9 mouse cellular contexts compared by ENCODE assay signal in genomic region chr13:48464170-48464569, GRCm38 (mm10). TPM values are rescaled to one million over a fixed set of nuclear protein-coding genes. Genes with fewer than 3 reads are reported as not detected.
A peak's percentile ranks its signal among the peaks of the same experiment; 100 is the strongest.
DNase-seq lines count a peak whose midpoint lies in the region; ATAC-seq and TF ChIP-seq lines count a peak whose summit lies in the region.
"Had no signal": no experiment of that assay in that cellular context is flagged by ENCODE, and none has a peak within 500 bp of the region (broad histone marks: within the 10 kb centered on the region; RNA-seq: fewer than 3 reads in every experiment).

No protein-coding gene starts in this region.

- DNase-seq in kidney, adult 18-20 months, result peak; percentile 75
- peak; percentile 74 for DNase-seq in cerebellum, adult 9-10 months
- DNase-seq in frontal cortex, postnatal 10 days (ENCODE audit: low spot score in 2 of 2), result peak; percentile 54 to 77
- DNase-seq in left cerebral cortex, postnatal 36 days (ENCODE audit: low spot score in 2 of 2), result peak; percentile 65 to 81
- DNase-seq in midbrain, postnatal 0 days (ENCODE audit: low spot score), result peak; percentile 89
- peak; percentile 19 to 67 for DNase-seq in spleen, postnatal 4 days (ENCODE audit: low spot score in 2 of 2)

- no peaks in the 10 kb centered on the region for H3K9me3 ChIP-seq in kidney, embryonic 16.5 days (ENCODE audit: low read length)
- H3K9me3 ChIP-seq in hindbrain, embryonic 16.5 days (ENCODE audit: control insufficient read depth, low read length), result no peaks in the 10 kb centered on the region
- H3K9me3 ChIP-seq in midbrain, postnatal 0 days (ENCODE audit: low read length), result no peaks in the 10 kb centered on the region

- 8% methylated on average over 4 of the region's 4 CpGs for WGBS in kidney, embryonic 16.5 days
- WGBS in hindbrain, embryonic 16.5 days, result 8% methylated on average over 4 of the region's 4 CpGs
- 8% methylated on average over 4 of the region's 4 CpGs for WGBS in midbrain, postnatal 0 days

- no peak overlapping the region for H3K4me2 ChIP-seq in kidney, embryonic 16.5 days (replicated peaks; ENCODE audit: low read depth, low read length)
- H3K4me2 ChIP-seq in hindbrain, embryonic 16.5 days (ENCODE audit: low read length), result no peak overlapping the region
- no peak overlapping the region for H3K4me2 ChIP-seq in midbrain, postnatal 0 days (ENCODE audit: low read depth, low read length, poor library complexity, severe bottlenecking)

- H3K27me3 ChIP-seq in kidney, embryonic 16.5 days (ENCODE audit: insufficient read depth, low read length), result 0 out of 2 replicates have a peak, but pooled peaks cover 4% of the 10 kb centered on the region
- no peaks in the 10 kb centered on the region for H3K27me3 ChIP-seq in hindbrain, embryonic 16.5 days (replicated peaks; ENCODE audit: control insufficient read depth, insufficient read depth, low read length)
- H3K27me3 ChIP-seq in midbrain, postnatal 0 days (ENCODE audit: insufficient read depth, low read length), result no peaks in the 10 kb centered on the region

- no peaks in the 10 kb centered on the region for H3K36me3 ChIP-seq in kidney, embryonic 16.5 days (ENCODE audit: insufficient read depth, low read length)
- no peaks in the 10 kb centered on the region for H3K36me3 ChIP-seq in hindbrain, embryonic 16.5 days (ENCODE audit: control insufficient read depth, insufficient read depth, low read length)
- H3K36me3 ChIP-seq in midbrain, postnatal 0 days (ENCODE audit: insufficient read depth, low read length), result no peaks in the 10 kb centered on the region

- no peak overlapping the region for H3K4me3 ChIP-seq in kidney, embryonic 16.5 days (ENCODE audit: low read length)
- no peak overlapping the region for H3K4me3 ChIP-seq in hindbrain, embryonic 16.5 days (ENCODE audit: low read length)
- H3K4me3 ChIP-seq in midbrain, postnatal 0 days (ENCODE audit: low read depth, low read length), result no peak overlapping the region

- no peak overlapping the region for H3K9ac ChIP-seq in kidney, embryonic 16.5 days (replicated peaks; ENCODE audit: low read length)
- no peak overlapping the region for H3K9ac ChIP-seq in hindbrain, embryonic 16.5 days (ENCODE audit: low read depth, low read length)
- no peak overlapping the region for H3K9ac ChIP-seq in midbrain, postnatal 0 days (replicated peaks; ENCODE audit: low read length, poor library complexity, severe bottlenecking)

- ATAC-seq in kidney, embryonic 16.5 days (ENCODE audit: low FRiP score, low TSS enrichment), result no peak
- ATAC-seq in hindbrain, embryonic 16.5 days, result peak; percentile 70
- ATAC-seq in midbrain, postnatal 0 days (ENCODE audit: low FRiP score), result no peak

- no peaks in the 10 kb centered on the region for H3K4me1 ChIP-seq in kidney, embryonic 16.5 days (ENCODE audit: insufficient read depth, low read length)
- peaks cover 12% of the 10 kb centered on the region for H3K4me1 ChIP-seq in hindbrain, embryonic 16.5 days (ENCODE audit: control insufficient read depth, insufficient read depth, low read depth, low read length)
- no peaks in the 10 kb centered on the region for H3K4me1 ChIP-seq in midbrain, postnatal 0 days (ENCODE audit: insufficient read depth, low read length)

- intact Hi-C loops in left cerebral cortex, postnatal 36 days (cut with DNase I), result loop anchor here (1.0 to 5.0 kb wide), 2 partner anchors 797 to 1163 kb away; no protein-coding TSS in a partner anchor

- peak; percentile 93 for TF ChIP-seq CTCF in midbrain, postnatal 0 days (IDR thresholded peaks at IDR 0.05)

- H3K27ac ChIP-seq in kidney, embryonic 16.5 days (ENCODE audit: low read length), result no peak overlapping the region
- H3K27ac ChIP-seq in hindbrain, embryonic 16.5 days (ENCODE audit: low read depth, low read length), result no peak overlapping the region
- no peak overlapping the region for H3K27ac ChIP-seq in midbrain, postnatal 0 days (ENCODE audit: low read depth, low read length)

RNA-seq across cellular contexts. Expression of gene Zfp169, which starts 49.1 kb away (rescaled TPM):
- polyA plus RNA-seq in kidney, embryonic 16.5 days (2015; fragmentation: Nextera tagmentation; extraction: Ambion mirVana), result 4.1 and 4.2 TPM in 2 replicates
- 5.7 and 7.7 TPM in 2 replicates for polyA plus RNA-seq in hindbrain, embryonic 16.5 days (2015; fragmentation: Nextera tagmentation; extraction: Ambion mirVana)
- 10 to 100 TPM; 19.3 to 27.6 TPM for total RNA-seq in left cerebral cortex, postnatal 36 days (2021)
- total RNA-seq in midbrain, postnatal 0 days (2014; rRNA removed), result 15.6 and 46.7 TPM in 2 replicates
- polyA plus RNA-seq in midbrain, postnatal 0 days (2015; fragmentation: Nextera tagmentation; extraction: Ambion mirVana), result 2.2 and 3.6 TPM in 2 replicates

RNA-seq across cellular contexts. Expression of gene A830005F24Rik, which starts 49.2 kb away (rescaled TPM):
- polyA plus RNA-seq in kidney, embryonic 16.5 days (2015; fragmentation: Nextera tagmentation; extraction: Ambion mirVana), result 0.76 and 1.8 TPM in 2 replicates
- polyA plus RNA-seq in hindbrain, embryonic 16.5 days (2015; fragmentation: Nextera tagmentation; extraction: Ambion mirVana), result 3.0 and 4.0 TPM in 2 replicates
- 1 to 10 TPM; 1.8 to 2.0 TPM for total RNA-seq in left cerebral cortex, postnatal 36 days (2021)
- 0.66 and 0.94 TPM in 2 replicates for total RNA-seq in midbrain, postnatal 0 days (2014; rRNA removed)
- 1.2 and 2.8 TPM in 2 replicates for polyA plus RNA-seq in midbrain, postnatal 0 days (2015; fragmentation: Nextera tagmentation; extraction: Ambion mirVana)
- total RNA-seq: adrenal gland, postnatal 4 days had no signal
